Mouse (Mus musculus) embryonic fibroblast, embryonic 13.5 days (primary cell): ENCODE results near the gene Camta1.

ENCODE experiments used
- CTCF ChIP-seq: IDR thresholded peaks from 2 replicates; pipeline ENCODE4 v1.5.1; 2011; ENCODE audit warnings: mild to moderate bottlenecking, control low read depth, low read length, moderate library complexity, borderline replicate concordance; ENCODE audit not compliant: insufficient read depth
- POLR2A ChIP-seq: IDR thresholded peaks from 2 replicates; pipeline ENCODE4 v1.6.1; 2011; ENCODE audit warnings: low read depth, mild to moderate bottlenecking, control low read depth, low read length, moderate library complexity

DNA sequence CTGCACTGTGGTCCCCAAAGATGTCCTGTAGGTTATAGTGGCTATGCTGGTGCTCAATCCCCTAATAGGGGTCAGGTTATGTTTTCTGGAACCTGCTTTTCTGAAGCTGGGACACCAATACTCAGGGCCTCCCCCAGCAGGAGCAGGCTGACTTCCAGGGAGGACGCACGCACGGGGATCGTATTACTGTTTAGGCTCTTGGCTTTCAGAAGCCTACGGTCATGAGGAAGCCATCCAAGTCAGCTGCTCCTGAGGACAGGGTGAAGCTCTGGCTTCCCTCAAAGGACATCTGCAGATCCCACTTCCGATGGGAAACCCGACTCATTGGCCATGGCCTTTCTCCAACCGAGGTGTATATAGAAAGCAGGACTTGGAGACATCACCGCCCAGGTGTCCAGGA is 729.2 kb downstream of the Camta1 start:
- TF ChIP-seq CTCF = no peak
- TF ChIP-seq POLR2A = no peak
